ENCODE assay signal across 8 mouse cellular contexts in the genomic region with DNA sequence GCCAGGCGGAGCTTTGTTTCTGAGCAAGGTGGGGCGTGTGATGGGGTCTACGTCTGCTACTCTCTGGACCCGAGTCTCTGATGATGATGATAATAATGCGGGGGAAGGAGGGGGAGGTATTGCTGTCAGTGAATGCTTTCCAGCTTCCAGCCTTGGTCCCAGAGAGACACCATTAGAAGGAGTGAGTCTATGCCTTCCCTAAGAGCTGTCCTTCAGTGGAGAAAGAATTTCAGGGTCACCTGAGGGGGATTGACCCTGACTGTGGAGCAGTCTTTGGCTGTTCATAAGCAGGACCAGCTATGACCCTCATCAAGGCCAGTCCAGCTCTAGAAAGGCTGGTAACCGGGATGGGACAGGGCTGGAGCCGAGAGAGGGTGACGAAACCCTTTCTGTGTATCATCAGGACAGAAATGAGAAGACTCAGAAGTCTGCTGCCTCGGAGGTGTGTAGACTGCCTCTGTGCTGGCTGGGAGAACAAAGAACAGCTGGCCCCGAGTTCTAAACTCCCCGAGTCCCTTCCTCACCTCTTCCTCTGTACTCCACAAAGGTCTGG. TPM values are rescaled to one million over a fixed set of nuclear protein-coding genes. Genes with fewer than 3 reads are reported as not detected.
DNase-seq lines count a peak whose midpoint lies in the region; ATAC-seq and TF ChIP-seq lines count a peak whose summit lies in the region.

No protein-coding gene starts in this region.

- H3K4me3 ChIP-seq in testis, adult 2 months (ENCODE audit: control insufficient read depth, low read depth, low read length), result peak overlapping the region; percentile 60; the same call in 1 of the 2 replicates
- H3K4me3 ChIP-seq in liver, embryonic 13.5 days (replicated peaks), result peak overlapping the region; percentile 55

- peak overlapping the region; percentile 57 for H3K9ac ChIP-seq in liver, embryonic 13.5 days

- peaks cover 2% of the 10 kb centered on the region; the same call in 1 of the 2 replicates for H3K4me1 ChIP-seq in testis, adult 2 months (ENCODE audit: control insufficient read depth, insufficient read depth, low read length)
- peaks cover 10% of the 10 kb centered on the region for H3K4me1 ChIP-seq in liver, embryonic 13.5 days (replicated peaks)

- no peak overlapping the region for H3K27ac ChIP-seq in testis, adult 2 months (ENCODE audit: control insufficient read depth, insufficient read depth, low read depth, low read length)
- H3K27ac ChIP-seq in liver, embryonic 13.5 days, result no peak overlapping the region

- H3K4me2 ChIP-seq in liver, embryonic 13.5 days, result peak overlapping the region; percentile 64

- WGBS in liver, embryonic 13.5 days (ENCODE audit: insufficient replicate concordance), result 32% methylated on average over 11 of the region's 11 CpGs

- H3K27me3 ChIP-seq in testis, adult 2 months (ENCODE audit: control insufficient read depth, insufficient read depth, low read length), result no peaks in the 10 kb centered on the region
- peaks cover 34% of the 10 kb centered on the region for H3K27me3 ChIP-seq in liver, embryonic 13.5 days

- TF ChIP-seq CTCF in testis, adult 2 months (IDR thresholded peaks at IDR 0.05; ENCODE audit: control insufficient read depth, insufficient read depth, insufficient replicate concordance, low read depth, low read length), result no peak

- H3K36me3 ChIP-seq in testis, adult 2 months (ENCODE audit: control insufficient read depth, insufficient read depth, low read length), result no peaks in the 10 kb centered on the region
- no peaks in the 10 kb centered on the region for H3K36me3 ChIP-seq in liver, embryonic 13.5 days

- no peaks in the 10 kb centered on the region for H3K9me3 ChIP-seq in liver, embryonic 13.5 days (replicated peaks)

- no peak for TF ChIP-seq POLR2A in testis, adult 2 months (IDR thresholded peaks at IDR 0.05; ENCODE audit: control insufficient read depth, low read depth, low read length)

- DNase-seq in frontal cortex, postnatal 25 days (ENCODE audit: low spot score in 2 of 2), result no peak
- no peak for DNase-seq in testis, postnatal 14 days (ENCODE audit: low spot score)
- no peak for DNase-seq in liver, embryonic 13.5 days
- DNase-seq in cerebellum, postnatal 10 days, result no peak

- ATAC-seq in frontal cortex, adult (ENCODE audit: low TSS enrichment), result peak; percentile 50; the same call in 1 of the 2 replicates
- ATAC-seq in liver, embryonic 13.5 days (ENCODE audit: low read depth), result peak; percentile 37; the same call in 1 of the 2 replicates
- ATAC-seq in granulocyte monocyte progenitor cell, adult 5-6 weeks (replicated peaks; ENCODE audit: poor library complexity, severe bottlenecking), result no peak; the same call in 1 of the 2 replicates
- no peak for ATAC-seq in inflammation-experienced regulatory T-cells, adult 6 months

RNA-seq across cellular contexts. Expression of gene Ablim1, which starts 0.4 kb away (rescaled TPM):
- 3.0 and 4.1 TPM in 2 replicates for polyA plus RNA-seq in testis, adult 2 months (2012; rRNA removed)
- 4.8 and 6.2 TPM in 2 replicates for polyA plus RNA-seq in liver, embryonic 13.5 days (2015; fragmentation: Nextera tagmentation; extraction: Ambion mirVana)
- 8.6 and 9.4 TPM in 2 replicates for total RNA-seq in granulocyte monocyte progenitor cell, adult 5-6 weeks (2014; fragmentation: Nextera tagmentation)
- total RNA-seq in granulocyte monocyte progenitor cell, adult 5-6 weeks (2017), result 8.0 and 8.9 TPM in 2 replicates
- polyA plus RNA-seq in inflammation-experienced regulatory T-cells, adult 6 months (2017; shearing (Covaris generic)), result 100 to 1,000 TPM; 240 to 284 (median 264) TPM

RNA-seq across cellular contexts. Expression of gene Fam160b1, which starts 45.4 kb away (rescaled TPM):
- polyA plus RNA-seq in testis, adult 2 months (2012; rRNA removed), result 12.3 and 13.7 TPM in 2 replicates
- polyA plus RNA-seq in liver, embryonic 13.5 days (2015; fragmentation: Nextera tagmentation; extraction: Ambion mirVana), result 5.3 and 5.6 TPM in 2 replicates
- 18.0 and 25.6 TPM in 2 replicates for total RNA-seq in granulocyte monocyte progenitor cell, adult 5-6 weeks (2014; fragmentation: Nextera tagmentation)
- total RNA-seq in granulocyte monocyte progenitor cell, adult 5-6 weeks (2017), result 15.3 and 15.8 TPM in 2 replicates
- polyA plus RNA-seq in inflammation-experienced regulatory T-cells, adult 6 months (2017; shearing (Covaris generic)), result 10 to 100 TPM in 2 of 3 experiments, 1 to 10 TPM in 1; 9.2 to 10.8 (median 10.6) TPM

Comparison
In these comparisons a context has a peak if more than half of its experiments do, and no peak if none do; other contexts are left out.
1. ATAC-seq: peak in frontal cortex, adult (single experiment) and liver, embryonic 13.5 days (single experiment); none in granulocyte monocyte progenitor cell, adult 5-6 weeks (single experiment) and inflammation-experienced regulatory T-cells, adult 6 months (single experiment).
2. RNA of gene Ablim1, which starts 0.4 kb away (polyA plus RNA-seq): 240 to 284 TPM in inflammation-experienced regulatory T-cells, adult 6 months; 4.8 to 6.2 TPM in liver, embryonic 13.5 days and 3.0 to 4.1 TPM in testis, adult 2 months; every median in the first group is over 10 times any median in the second.